Mouse (Mus musculus) small intestine, adult 2 months (tissue): ENCODE measurements around the gene Gabarapl2.

Experiments
- CTCF ChIP-seq: fragments of 200-500 bp; IDR thresholded peaks from 2 replicates; pipeline ENCODE4 v1.5.1; 2012; ENCODE audit warnings: low read depth, mild to moderate bottlenecking, control low read depth, inconsistent platforms, low read length, moderate library complexity, mixed read lengths; ENCODE audit not compliant: insufficient replicate concordance, insufficient read length; ENCODE audit errors: extremely low read depth
- POLR2A ChIP-seq: fragments of 200-500 bp; IDR thresholded peaks from 2 replicates; pipeline ENCODE4 v1.6.1; 2012; ENCODE audit warnings: low read depth, mild to moderate bottlenecking, control low read depth, inconsistent platforms, low read length, moderate library complexity

DNA sequence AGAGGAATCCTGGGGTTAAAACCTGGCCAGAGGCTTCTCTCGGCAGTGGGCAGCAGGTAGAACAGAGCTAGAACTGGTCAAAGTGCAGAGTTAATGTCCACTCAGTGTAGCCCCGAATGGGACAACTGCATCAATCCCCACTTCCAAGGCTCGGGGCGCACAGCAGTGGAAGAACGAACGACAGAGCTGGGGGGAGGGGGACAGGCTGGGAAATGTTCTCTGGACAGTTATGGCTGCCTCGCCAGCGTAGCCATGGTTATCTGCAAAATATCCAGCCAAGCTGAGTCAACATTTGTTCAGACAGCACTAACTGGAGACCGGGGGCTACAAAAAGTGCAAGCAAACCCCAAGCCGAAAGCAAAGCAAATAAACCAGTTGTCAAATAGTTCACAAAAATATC lies 37.6 kb downstream of the Gabarapl2 start:
- TF ChIP-seq CTCF: no peak
- no peak for TF ChIP-seq POLR2A
